Mouse (Mus musculus) heart, embryonic 14.5 days (tissue): ENCODE data around the gene Slc12a3. TPM values are rescaled to one million over a fixed set of nuclear protein-coding genes. Genes with fewer than 3 reads are reported as not detected.

ENCODE experiments used
- ATAC-seq: fragments of 200-750 bp; cut with Nextera tagmentation; 2 replicates; pipeline ENCODE4 v1.8.0; 2017; ENCODE audit warnings: low read depth, moderate TSS enrichment; ENCODE audit not compliant: insufficient number of reproducible peaks, insufficient read depth, low FRiP score
- H3K27ac ChIP-seq, 2 experiments: fragments of 200-500 bp in 1 of 2; fragments of 300-500 bp in 1 of 2; sonication (generic) in 1 of 2; replicated peaks in 1 of 2; 2 replicates each; pipeline ENCODE4 v1.5.1; 2012 to 2014; ENCODE audit warnings: low read depth in 2 of 2, low read length in 2 of 2, control low read depth in 1 of 2, mild to moderate bottlenecking in 1 of 2, mixed read lengths in 1 of 2; ENCODE audit not compliant: control insufficient read depth in 1 of 2, insufficient read depth in 1 of 2
- H3K27me3 ChIP-seq: fragments of 300-500 bp; sonication (generic); 2 replicates; pipeline ENCODE4 v1.6.1; 2014; ENCODE audit warnings: mild to moderate bottlenecking, low read length, control low read depth; ENCODE audit not compliant: control insufficient read depth, insufficient read depth
- H3K36me3 ChIP-seq: fragments of 300-500 bp; sonication (generic); 2 replicates; pipeline ENCODE4 v1.6.1; 2014; ENCODE audit warnings: mild to moderate bottlenecking, control low read depth, low read length, mixed read lengths; ENCODE audit not compliant: control insufficient read depth, insufficient read depth
- H3K4me1 ChIP-seq, 2 experiments: fragments of 200-500 bp in 1 of 2; fragments of 300-500 bp in 1 of 2; sonication (generic) in 1 of 2; 2 replicates each; pipeline ENCODE4 v1.6.1; 2012 to 2014; ENCODE audit warnings: low read length in 2 of 2, control low read depth in 1 of 2, mixed read lengths in 1 of 2; ENCODE audit not compliant: control insufficient read depth in 2 of 2, insufficient read depth in 2 of 2
- H3K4me2 ChIP-seq: fragments of 300-500 bp; sonication (generic); 2 replicates; pipeline ENCODE4 v1.6.1; 2014; ENCODE audit warnings: mild to moderate bottlenecking, low read length
- H3K4me3 ChIP-seq, 2 experiments: fragments of 200-500 bp in 1 of 2; fragments of 300-500 bp in 1 of 2; sonication (generic) in 1 of 2; 2 replicates each; pipeline ENCODE4 v1.5.1; 2012 to 2014; ENCODE audit warnings: low read length in 2 of 2, mild to moderate bottlenecking in 2 of 2, control low read depth in 1 of 2, low read depth in 1 of 2, moderate library complexity in 1 of 2; ENCODE audit not compliant: control insufficient read depth in 1 of 2, insufficient read depth in 1 of 2
- H3K9ac ChIP-seq: fragments of 300-500 bp; sonication (generic); 2 replicates; pipeline ENCODE4 v1.6.1; 2014; ENCODE audit warnings: mild to moderate bottlenecking, low read length
- H3K9me3 ChIP-seq: fragments of 300-500 bp; sonication (generic); 2 replicates; pipeline ENCODE4 v1.6.1; 2016; ENCODE audit warnings: low read length, control low read depth; ENCODE audit not compliant: control insufficient read depth
- WGBS: fragments of 180-500 bp; shearing (Covaris S2); extraction: QIAGEN DNeasy Blood & Tissue Kit; methylation state at CpG from one replicate; pipeline ENCODE4 v1.1.7; 2014; 5-methylcytosine and 5-hydroxymethylcytosine counted together
- polyA plus RNA-seq: library from polyadenylated mRNA; unstranded; fragments of >200 nt; fragmentation: Nextera tagmentation; extraction: Ambion mirVana; gene quantifications from 2 replicates; pipeline ENCODE4 v1.2.1, GENCODE M21; 2014

Gene Slc12a3
- polyA plus RNA-seq, 1 experiment from 2014 or later = not detected

DNA sequence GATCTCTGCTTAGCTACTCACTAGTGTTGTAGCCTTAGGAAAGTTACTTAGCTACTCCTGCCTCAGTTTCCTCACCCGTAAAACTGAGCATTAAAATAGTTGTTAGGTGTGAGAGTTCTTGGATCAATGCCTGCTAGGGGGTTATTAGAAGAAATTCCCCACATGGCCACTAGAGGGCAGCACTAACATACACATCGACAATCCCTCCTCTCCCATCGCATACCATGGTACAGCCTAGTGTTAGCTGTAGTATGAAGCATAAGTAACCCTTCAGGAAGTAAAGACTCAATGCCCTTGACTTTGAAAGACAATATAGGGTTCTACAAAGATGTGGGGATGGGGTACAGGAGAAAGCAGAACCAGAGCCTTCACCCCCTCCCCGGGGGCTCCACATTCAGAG is 1.7 kb downstream of the Slc12a3 start:
- H3K4me1 ChIP-seq = peaks cover 1 to 4% of the 10 kb centered on the region in 2 experiments; a peak in 2 of 4 replicates
- no peak for ATAC-seq
- H3K27me3 ChIP-seq = no peaks in the 10 kb centered on the region
- WGBS = 26% methylated on average over 4 of the region's 4 CpGs
- H3K27ac ChIP-seq = no peak overlapping the region
- no peak overlapping the region for H3K4me3 ChIP-seq
- no peaks in the 10 kb centered on the region for H3K9me3 ChIP-seq
- H3K9ac ChIP-seq = no peak overlapping the region
- no peak overlapping the region for H3K4me2 ChIP-seq
- no peaks in the 10 kb centered on the region for H3K36me3 ChIP-seq

DNA sequence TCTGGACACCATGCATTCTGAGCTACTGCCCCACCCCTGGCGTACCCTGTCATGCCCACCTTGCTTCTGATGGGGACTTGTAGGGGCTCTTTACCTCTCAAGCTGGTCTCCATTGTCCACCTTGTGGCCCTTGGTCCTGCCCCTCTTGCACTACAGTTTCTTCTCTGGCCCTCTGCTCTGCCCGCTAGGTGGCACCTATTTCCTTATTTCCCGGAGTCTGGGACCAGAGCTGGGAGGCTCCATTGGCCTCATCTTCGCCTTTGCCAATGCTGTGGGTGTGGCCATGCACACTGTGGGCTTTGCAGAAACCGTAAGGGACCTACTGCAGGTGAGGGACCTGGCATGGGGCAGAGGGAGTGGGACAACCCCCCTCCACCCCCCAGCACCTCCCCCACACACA is 4.3 kb downstream of the Slc12a3 start:
- 42% methylated on average over 5 of the region's 5 CpGs for WGBS
- Histone ChIP-seq H3K4me2 (no peak overlapping the region), H3K9me3 (no peaks in the 10 kb centered on the region), H3K27ac (no peak overlapping the region), H3K9ac (no peak overlapping the region), H3K4me1 (no peaks in the 10 kb centered on the region), H3K27me3 (no peaks in the 10 kb centered on the region), H3K36me3 (no peaks in the 10 kb centered on the region), H3K4me3 (no peak overlapping the region)
- ATAC-seq = no peak

DNA sequence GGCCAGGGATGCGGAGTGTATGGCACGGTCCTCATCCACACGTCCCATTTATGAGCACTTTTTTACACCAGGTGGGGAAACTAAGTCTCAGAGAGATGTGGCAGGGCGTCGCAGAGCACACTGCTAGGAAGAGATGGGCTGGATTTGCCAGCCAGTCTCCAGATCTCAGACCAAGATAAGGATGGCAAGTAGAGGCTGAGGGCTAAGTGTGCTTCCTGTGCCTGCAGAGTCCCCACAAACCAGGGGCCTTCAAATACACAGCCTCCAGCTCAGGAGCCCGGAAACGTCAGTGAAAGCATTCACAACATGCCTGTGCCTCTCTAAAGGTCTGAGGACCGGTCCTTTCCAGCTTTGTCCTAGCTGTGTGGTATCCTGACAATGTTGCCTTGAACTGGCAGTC is 8.6 kb downstream of the Slc12a3 start:
- H3K4me3 ChIP-seq = no peak overlapping the region
- H3K36me3 ChIP-seq = no peaks in the 10 kb centered on the region
- H3K9me3 ChIP-seq = no peaks in the 10 kb centered on the region
- no peak overlapping the region for H3K4me2 ChIP-seq
- no peak for ATAC-seq
- no peaks in the 10 kb centered on the region for H3K27me3 ChIP-seq
- H3K9ac ChIP-seq = no peak overlapping the region
- H3K4me1 ChIP-seq = no peaks in the 10 kb centered on the region
- 74% methylated on average over 8 of the region's 8 CpGs for WGBS
- H3K27ac ChIP-seq = no peak overlapping the region

DNA sequence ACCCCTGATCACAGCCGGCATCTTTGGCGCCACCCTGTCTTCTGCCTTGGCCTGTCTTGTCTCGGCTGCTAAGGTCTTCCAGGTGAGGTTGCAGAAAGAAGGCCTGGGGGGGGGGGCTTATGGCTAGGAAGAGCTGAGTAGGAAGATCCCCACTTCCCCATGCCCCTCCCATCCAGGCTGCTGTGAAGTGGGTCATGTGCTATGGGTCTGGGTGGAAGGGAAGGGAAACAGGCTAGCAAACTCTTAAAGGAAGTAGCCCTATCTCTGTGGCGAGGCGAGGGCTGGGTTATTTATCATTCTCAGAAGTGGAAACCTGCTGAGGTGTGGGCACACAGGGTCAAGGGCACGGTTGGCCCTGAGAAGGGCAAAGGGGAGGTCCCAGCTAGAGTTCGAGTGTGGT is 11.8 kb downstream of the Slc12a3 start:
- Histone ChIP-seq H3K27ac (no peak overlapping the region), H3K4me1 (no peaks in the 10 kb centered on the region)
- WGBS = 68% methylated on average over 7 of the region's 7 CpGs

DNA sequence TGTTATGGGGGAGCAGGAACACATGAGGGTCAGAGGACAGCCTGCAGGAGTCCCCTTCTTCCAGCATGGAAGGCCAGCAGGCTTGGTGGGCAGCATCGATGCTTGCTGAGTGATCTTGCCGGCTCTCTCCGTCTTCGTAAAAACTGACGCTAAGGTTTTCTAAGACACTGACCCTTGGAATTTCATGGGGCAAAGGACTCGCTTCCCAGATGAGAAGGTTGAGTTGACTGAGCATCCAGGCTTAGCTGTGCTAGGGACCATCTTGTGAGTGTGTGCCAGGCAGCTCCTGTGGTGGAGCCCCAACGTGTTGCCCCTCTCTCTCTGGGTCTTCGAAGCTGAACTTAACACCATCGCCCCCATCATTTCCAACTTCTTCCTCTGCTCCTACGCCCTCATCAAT is 13.7 kb downstream of the Slc12a3 start:
- no peak for ATAC-seq
- no peaks in the 10 kb centered on the region for H3K36me3 ChIP-seq
- no peak overlapping the region for H3K4me3 ChIP-seq
- no peaks in the 10 kb centered on the region for H3K27me3 ChIP-seq
- H3K9me3 ChIP-seq = no peaks in the 10 kb centered on the region
- no peak overlapping the region for H3K4me2 ChIP-seq
- H3K9ac ChIP-seq = no peak overlapping the region
- 81% methylated on average over 10 of the region's 10 CpGs for WGBS
- H3K27ac ChIP-seq = no peak overlapping the region
- H3K4me1 ChIP-seq = no peaks in the 10 kb centered on the region

More for the DNA sequence above, 11.8 kb downstream of the Slc12a3 start:
- H3K4me3 ChIP-seq = no peak overlapping the region
- H3K4me2 ChIP-seq = no peak overlapping the region
- ATAC-seq = no peak
- H3K9me3 ChIP-seq = no peaks in the 10 kb centered on the region
- no peaks in the 10 kb centered on the region for H3K36me3 ChIP-seq
- H3K9ac ChIP-seq = no peak overlapping the region
- H3K27me3 ChIP-seq = no peaks in the 10 kb centered on the region

DNA sequence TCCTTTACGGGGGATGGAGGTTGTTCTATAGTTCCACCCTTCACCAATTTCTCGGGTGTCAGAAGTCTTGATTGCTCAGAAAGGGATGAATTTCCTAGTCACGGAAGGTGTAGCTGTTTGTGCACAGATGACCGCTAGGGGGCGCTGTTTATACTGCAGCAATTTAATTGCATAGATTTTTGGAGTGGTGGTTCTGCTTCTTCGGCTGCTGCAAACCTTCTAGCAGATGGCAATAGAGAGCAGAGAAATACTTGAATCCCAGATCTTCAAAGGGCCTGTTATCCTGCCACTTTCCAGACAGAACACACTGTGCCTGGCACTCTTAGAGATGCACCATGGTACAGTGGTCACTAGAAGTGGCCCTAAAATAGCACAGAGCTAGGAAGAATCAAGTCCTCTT is 14.3 kb downstream of the Slc12a3 start:
- 9% methylated on average over 6 of the region's 6 CpGs for WGBS
- Histone ChIP-seq H3K36me3 (no peaks in the 10 kb centered on the region), H3K9me3 (no peaks in the 10 kb centered on the region), H3K4me1 (no peaks in the 10 kb centered on the region), H3K27me3 (no peaks in the 10 kb centered on the region), H3K4me2 (no peak overlapping the region), H3K9ac (no peak overlapping the region), H3K27ac (no peak overlapping the region), H3K4me3 (no peak overlapping the region)
- ATAC-seq = no peak

DNA sequence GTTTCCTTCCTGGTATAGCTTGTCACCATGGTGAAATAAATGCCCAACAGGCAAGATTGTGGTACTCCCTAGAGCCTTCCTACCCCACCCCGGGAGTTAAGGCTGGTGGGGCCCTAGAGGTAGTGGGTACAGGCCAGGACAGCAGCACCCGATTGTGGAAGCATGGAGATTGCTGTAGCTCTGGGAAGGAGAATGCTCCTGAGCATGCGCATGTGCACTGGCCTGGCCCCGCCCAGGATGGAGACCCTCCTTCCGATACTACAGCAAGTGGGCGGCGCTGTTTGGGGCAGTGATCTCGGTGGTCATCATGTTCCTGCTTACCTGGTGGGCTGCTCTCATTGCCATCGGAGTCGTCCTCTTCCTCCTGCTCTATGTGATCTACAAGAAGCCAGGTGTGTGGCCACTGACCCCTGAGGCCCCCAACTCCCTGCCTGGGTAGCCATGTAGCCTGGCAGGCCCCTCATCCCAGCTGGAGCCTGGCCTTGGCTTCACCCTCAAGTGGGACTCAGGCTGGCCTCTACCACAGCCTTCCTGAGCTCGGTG is 14.8 kb downstream of the Slc12a3 start:
- no peak overlapping the region for H3K9ac ChIP-seq
- H3K27ac ChIP-seq = no peak overlapping the region
- no peaks in the 10 kb centered on the region for H3K27me3 ChIP-seq
- H3K9me3 ChIP-seq = no peaks in the 10 kb centered on the region
- no peak for ATAC-seq
- no peaks in the 10 kb centered on the region for H3K36me3 ChIP-seq
- H3K4me2 ChIP-seq = no peak overlapping the region
- WGBS = 85% methylated on average over 11 of the region's 11 CpGs
- H3K4me1 ChIP-seq = 0 out of 4 replicates have a peak, but pooled peaks cover 0 to 3% of the 10 kb centered on the region in 2 experiments
- no peak overlapping the region for H3K4me3 ChIP-seq

DNA sequence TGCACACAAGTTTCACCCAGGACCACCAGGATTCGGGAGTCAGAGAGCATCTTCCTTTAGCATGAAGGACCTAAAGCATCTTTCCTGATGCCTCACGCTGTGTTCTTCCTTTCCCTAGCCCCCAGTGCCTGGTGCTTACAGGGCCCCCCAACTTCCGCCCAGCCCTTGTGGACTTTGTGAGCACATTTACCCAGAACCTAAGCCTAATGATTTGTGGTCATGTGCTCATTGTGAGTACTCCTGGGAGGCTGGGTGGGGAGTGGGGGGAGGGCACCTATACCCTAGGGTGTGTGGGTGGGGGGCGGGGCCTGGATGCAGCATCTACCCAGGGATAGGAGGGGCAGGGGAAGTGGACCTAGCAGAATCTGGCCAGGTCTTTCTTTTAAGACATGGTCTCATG is 16.7 kb downstream of the Slc12a3 start:
- no peak for ATAC-seq
- 0 out of 4 replicates have a peak, but pooled peaks cover 0 to 3% of the 10 kb centered on the region in 2 experiments for H3K4me1 ChIP-seq
- WGBS = 78% methylated on average over 4 of the region's 4 CpGs
- H3K9ac ChIP-seq = no peak overlapping the region
- H3K4me2 ChIP-seq = no peak overlapping the region
- no peak overlapping the region for H3K4me3 ChIP-seq
- H3K9me3 ChIP-seq = no peaks in the 10 kb centered on the region
- H3K27me3 ChIP-seq = no peaks in the 10 kb centered on the region
- H3K27ac ChIP-seq = no peak overlapping the region
- H3K36me3 ChIP-seq = no peaks in the 10 kb centered on the region
